Mouse (Mus musculus): ENCODE results near the gene Adad2. TPM values are rescaled to one million over a fixed set of nuclear protein-coding genes. Genes with fewer than 3 reads are reported as not detected.

Adad2 gene
- 1 to 10 TPM in 2 of 4 experiments, under 1 TPM in 2; 0.33 to 1.1 (median 0.71) TPM for total RNA-seq (2022)

- DNase-seq (ENCODE audit: low spot score in 2 of 2), result no peak
Observed at GRCm38 (mm10) chr8:119612471-119612870, at the start of gene Adad2. Gene Adad2 (plus strand): TSS chr8:119612747.

- DNase-seq (ENCODE audit: low spot score in 2 of 2), result no peak
Observed at GRCm38 (mm10) chr8:119563849-119564251, 48.7 kb upstream of the Adad2 start.

- no peak for DNase-seq (ENCODE audit: low spot score in 2 of 2)
Observed at GRCm38 (mm10) chr8:119566367-119566766, 46.2 kb upstream of the Adad2 start.

GRCm38 (mm10) chr8:119568251-119568650 lies 44.3 kb upstream of the Adad2 start:
- no peak for DNase-seq (ENCODE audit: low spot score in 2 of 2)

- no peak for DNase-seq (ENCODE audit: low spot score in 2 of 2)
Observed at GRCm38 (mm10) chr8:119568951-119569350, 43.6 kb upstream of the Adad2 start.

GRCm38 (mm10) chr8:119569881-119570280 lies 42.7 kb upstream of the Adad2 start:
- no peak for DNase-seq (ENCODE audit: low spot score in 2 of 2)

- no peak for DNase-seq (ENCODE audit: low spot score in 2 of 2)
Observed at GRCm38 (mm10) chr8:119571135-119571534, 41.4 kb upstream of the Adad2 start.

- DNase-seq (ENCODE audit: low spot score in 2 of 2), result no peak
Observed at GRCm38 (mm10) chr8:119572411-119572810, 40.1 kb upstream of the Adad2 start.

- DNase-seq (ENCODE audit: low spot score in 2 of 2), result peak; percentile 87 to 93
Observed at GRCm38 (mm10) chr8:119574437-119575365, 37.8 kb upstream of the Adad2 start, which contains the start of the genes Hsdl1 and Dnaaf1. Gene Hsdl1 (minus strand): TSS chr8:119575183. Gene Dnaaf1 (plus strand): TSS chr8:119575235.

GRCm38 (mm10) chr8:119575366-119575726 lies 37.2 kb upstream of the Adad2 start:
- no peak for DNase-seq (ENCODE audit: low spot score in 2 of 2)

GRCm38 (mm10) chr8:119579096-119579495 lies 33.5 kb upstream of the Adad2 start:
- DNase-seq (ENCODE audit: low spot score in 2 of 2), result no peak

GRCm38 (mm10) chr8:119580441-119581161 lies 31.9 kb upstream of the Adad2 start:
- no peak for DNase-seq (ENCODE audit: low spot score in 2 of 2)

GRCm38 (mm10) chr8:119585901-119586300 lies 26.6 kb upstream of the Adad2 start:
- no peak for DNase-seq (ENCODE audit: low spot score in 2 of 2)

GRCm38 (mm10) chr8:119588321-119588720 lies 24.2 kb upstream of the Adad2 start:
- no peak for DNase-seq (ENCODE audit: low spot score in 2 of 2)

- DNase-seq (ENCODE audit: low spot score in 2 of 2), result no peak
Observed at GRCm38 (mm10) chr8:119588844-119589243, 23.7 kb upstream of the Adad2 start.

GRCm38 (mm10) chr8:119590348-119590747 lies 22.2 kb upstream of the Adad2 start:
- no peak for DNase-seq (ENCODE audit: low spot score in 2 of 2)

GRCm38 (mm10) chr8:119591456-119591855 lies 21.1 kb upstream of the Adad2 start:
- DNase-seq (ENCODE audit: low spot score in 2 of 2), result no peak

- no peak for DNase-seq (ENCODE audit: low spot score in 2 of 2)
Observed at GRCm38 (mm10) chr8:119603771-119604170, 8.8 kb upstream of the Adad2 start.

GRCm38 (mm10) chr8:119604398-119604803 lies 8.1 kb upstream of the Adad2 start:
- no peak for DNase-seq (ENCODE audit: low spot score in 2 of 2)

- DNase-seq (ENCODE audit: low spot score in 2 of 2), result peak; percentile 86 to 91
Observed at GRCm38 (mm10) chr8:119604996-119605395, 7.6 kb upstream of the Adad2 start, which contains the start of gene Taf1c. Gene Taf1c (minus strand): TSS chr8:119605222.

GRCm38 (mm10) chr8:119606224-119606623 lies 6.3 kb upstream of the Adad2 start:
- no peak for DNase-seq (ENCODE audit: low spot score in 2 of 2)

- no peak for DNase-seq (ENCODE audit: low spot score in 2 of 2)
Observed at GRCm38 (mm10) chr8:119615096-119615495, 2.5 kb downstream of the Adad2 start.
